17 mouse cellular contexts compared by ENCODE assay signal in genomic region chr14:8620580-8620979, GRCm38 (mm10). TPM values are rescaled to one million over a fixed set of nuclear protein-coding genes. Genes with fewer than 3 reads are reported as not detected.
"Had no signal": no experiment of that assay in that cellular context is flagged by ENCODE, and none has a peak within 500 bp of the region (broad histone marks: within the 10 kb centered on the region; RNA-seq: fewer than 3 reads in every experiment).

No protein-coding gene starts in this region.

- H3K36me3 ChIP-seq: lung, embryonic 15.5 days; midbrain, embryonic 13.5 days; midbrain, embryonic 15.5 days; neural tube, embryonic 12.5 days had no signal

- H3K27me3 ChIP-seq: lung, embryonic 15.5 days; megakaryocyte, embryonic 14.5 days; midbrain, embryonic 13.5 days; midbrain, embryonic 15.5 days; neural tube, embryonic 12.5 days had no signal

- H3K9me3 ChIP-seq: lung, embryonic 15.5 days; midbrain, embryonic 13.5 days; midbrain, embryonic 15.5 days; neural tube, embryonic 12.5 days had no signal

- H3K4me1 ChIP-seq: megakaryocyte, embryonic 14.5 days; midbrain, embryonic 15.5 days; neural tube, embryonic 12.5 days had no signal

- H3K4me2 ChIP-seq: lung, embryonic 15.5 days; midbrain, embryonic 11.5 days; midbrain, embryonic 13.5 days; midbrain, embryonic 15.5 days; neural tube, embryonic 12.5 days had no signal

- H3K27ac ChIP-seq: liver, embryonic 14.5 days; lung, embryonic 15.5 days; macrophage; midbrain, embryonic 13.5 days; midbrain, embryonic 15.5 days; neural tube, embryonic 12.5 days had no signal

- DNase-seq: liver, postnatal 0 days; lung, adult 2 months; lung, postnatal 14 days; lung, postnatal 36 days; right cerebral cortex, postnatal 14 days; thymus, adult 18-20 months had no signal

- ATAC-seq: liver, postnatal 0 days; lung, postnatal 0 days; midbrain, embryonic 13.5 days; midbrain, embryonic 15.5 days had no signal

- H3K9ac ChIP-seq: liver, embryonic 14.5 days; liver, postnatal 0 days; lung, embryonic 15.5 days; midbrain, embryonic 13.5 days; midbrain, embryonic 15.5 days; neural tube, embryonic 12.5 days had no signal

- H3K4me3 ChIP-seq: lung, embryonic 15.5 days; megakaryocyte, embryonic 14.5 days; midbrain, embryonic 13.5 days; midbrain, embryonic 15.5 days; neural tube, embryonic 12.5 days had no signal

RNA-seq across cellular contexts. Expression of gene 4930452B06Rik, which starts 45.5 kb away (rescaled TPM):
- total RNA-seq: monocyte, adult 5-6 weeks; neutrophil, adult 5-6 weeks had no signal
- polyA plus RNA-seq: macrophage had no signal
